Mouse (Mus musculus) frontal cortex, adult 2 months (tissue): ENCODE results near the gene Msi2. TPM values are rescaled to one million over a fixed set of nuclear protein-coding genes. Genes with fewer than 3 reads are reported as not detected.
A peak's percentile ranks its signal among the peaks of the same experiment; 100 is the strongest.

ENCODE experiments used
- DNase-seq, 2 experiments: peaks; one replicate each; pipeline ENCODE4 v3.0.0; 2022; ENCODE audit warnings: low spot score in 1 of 2; ENCODE audit errors: extremely low spot score in 1 of 2
- polyA plus RNA-seq: library from polyadenylated mRNA; depleted of rRNA; stranded (reverse); fragments of >200 nt; gene quantifications from 2 replicates; pipeline ENCODE4 v1.2.3, GENCODE M21; 2012

Gene Msi2
- polyA plus RNA-seq, 1 experiment, result 82.2 TPM

GRCm38 (mm10) chr11:88495759-88496158, 222.6 kb downstream of the Msi2 start:
- DNase-seq, result no peak

DNA sequence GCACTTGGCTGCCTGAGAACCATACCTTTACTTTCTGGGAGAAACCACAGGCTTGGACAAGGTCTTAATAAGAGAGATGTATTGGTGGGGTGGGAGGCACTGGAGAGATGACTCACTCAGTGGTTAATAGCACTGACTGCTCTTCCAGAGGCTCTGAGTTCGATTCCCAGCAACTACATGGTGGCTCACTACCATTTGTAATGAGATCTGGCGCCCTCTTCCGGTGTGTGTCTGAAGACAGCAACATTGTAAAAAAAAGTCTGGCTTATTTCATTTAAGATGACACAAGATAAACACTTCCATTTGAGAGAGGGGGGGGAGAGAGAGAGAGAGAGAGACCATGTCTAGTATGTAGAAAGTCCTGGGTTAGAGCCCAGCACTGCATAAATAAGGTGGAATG, 223.3 kb downstream of the Msi2 start:
- no peak for DNase-seq

- DNase-seq, result no peak
Measured at GRCm38 (mm10) chr11:88493795-88494559, 224.3 kb downstream of the Msi2 start.

GRCm38 (mm10) chr11:88492585-88492984, 225.7 kb downstream of the Msi2 start:
- DNase-seq, result no peak

GRCm38 (mm10) chr11:88489985-88490384, 228.3 kb downstream of the Msi2 start:
- DNase-seq, result no peak

- DNase-seq, result no peak
Measured at GRCm38 (mm10) chr11:88488941-88489724, 229.2 kb downstream of the Msi2 start.

DNA sequence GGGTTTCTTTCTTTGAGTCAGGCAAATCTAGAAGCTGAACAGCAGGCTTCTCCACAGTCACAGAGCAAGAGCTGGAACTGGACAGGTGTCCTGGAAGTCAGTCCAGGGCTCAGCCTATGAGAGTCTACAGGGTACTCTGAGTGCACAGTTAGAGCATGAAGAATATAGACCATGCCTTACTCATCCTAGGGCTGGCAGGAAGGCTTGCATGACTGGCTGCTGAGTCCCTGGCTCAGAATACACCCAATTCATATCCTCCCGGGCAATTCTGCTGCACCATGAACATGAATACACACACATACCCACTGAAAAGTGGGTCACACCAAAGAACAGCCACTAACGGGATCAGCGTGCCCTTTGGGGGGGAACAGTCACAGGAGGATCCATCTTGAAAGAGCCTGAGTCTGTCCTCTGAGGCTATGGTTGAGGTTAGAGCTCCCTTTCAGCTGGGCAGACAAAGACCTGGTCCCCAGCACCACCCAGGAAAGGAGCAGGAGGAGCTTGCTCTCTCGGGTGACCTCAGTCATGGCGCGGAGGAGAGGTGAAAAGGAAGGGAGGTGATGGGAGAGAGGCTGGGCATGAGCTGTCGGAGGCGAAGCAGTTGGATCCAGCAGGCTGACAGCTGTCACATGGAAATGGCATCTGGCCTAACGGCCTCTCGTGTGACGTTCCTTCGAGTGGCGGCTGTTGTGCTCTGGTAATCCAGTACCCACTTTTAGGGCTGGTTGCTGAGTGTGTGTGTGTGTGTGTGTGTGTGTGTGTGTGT, 230.0 kb downstream of the Msi2 start:
- no peak for DNase-seq

GRCm38 (mm10) chr11:88485987-88486386, 232.3 kb downstream of the Msi2 start:
- no peak for DNase-seq

GRCm38 (mm10) chr11:88485088-88485487, 233.2 kb downstream of the Msi2 start:
- DNase-seq, result no peak

DNA sequence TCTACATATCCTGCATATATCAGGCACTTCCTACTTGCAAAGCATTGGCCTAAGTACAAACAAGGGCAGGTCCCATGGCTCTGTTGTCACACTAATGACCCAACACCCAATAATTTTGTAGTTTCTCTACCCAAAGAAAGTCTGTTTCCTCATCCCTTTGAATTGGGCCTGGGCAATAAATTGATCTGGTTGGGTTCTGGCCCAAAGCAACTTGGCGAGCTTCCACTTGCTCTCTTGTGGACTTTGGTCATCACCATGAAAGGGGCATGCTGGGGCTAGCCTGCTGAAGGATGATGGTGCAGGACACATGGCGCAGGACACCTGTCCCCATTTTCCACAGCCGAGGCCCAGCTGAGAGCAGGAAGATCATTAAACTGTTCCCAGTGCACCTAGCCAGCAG, 234.3 kb downstream of the Msi2 start:
- DNase-seq, result no peak

- peak in 1 of 2 experiments; percentile 32 for DNase-seq
Measured at GRCm38 (mm10) chr11:88482636-88483035, 235.7 kb downstream of the Msi2 start.

GRCm38 (mm10) chr11:88482236-88482635, 236.1 kb downstream of the Msi2 start:
- peak in 1 of 2 experiments; percentile 30 for DNase-seq

DNA sequence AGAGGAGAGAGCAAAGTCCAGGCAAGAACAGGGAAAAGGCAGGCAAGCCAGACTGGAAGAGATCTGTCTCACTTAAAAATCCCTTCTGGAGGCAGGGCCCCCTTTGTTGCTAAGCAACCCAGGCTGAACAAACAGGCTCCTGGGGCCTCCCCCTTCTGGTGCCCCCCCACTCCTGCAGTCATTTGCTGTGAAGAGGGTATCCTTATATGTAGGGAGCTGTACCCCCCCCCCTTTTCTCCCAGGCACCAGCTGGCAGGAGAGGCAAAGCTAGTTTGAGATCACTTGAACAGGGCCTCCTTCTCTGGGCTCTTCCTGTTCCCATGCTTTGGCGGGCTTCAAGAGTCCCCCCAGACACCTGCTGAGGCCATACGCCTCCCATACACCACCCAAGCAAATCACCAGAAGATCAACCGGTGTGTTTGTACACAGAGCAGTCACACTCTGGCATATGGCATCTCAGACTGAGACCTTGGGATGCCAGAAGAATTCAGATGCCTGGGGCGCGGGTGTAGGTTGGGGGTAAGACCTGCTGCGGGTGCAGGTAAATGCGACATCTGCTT, 236.6 kb downstream of the Msi2 start:
- DNase-seq, result no peak

GRCm38 (mm10) chr11:88481092-88481601, 237.2 kb downstream of the Msi2 start:
- no peak for DNase-seq

- DNase-seq, result no peak
Measured at GRCm38 (mm10) chr11:88479498-88479897, 238.8 kb downstream of the Msi2 start.

GRCm38 (mm10) chr11:88474889-88475440, 243.3 kb downstream of the Msi2 start:
- DNase-seq, result no peak

GRCm38 (mm10) chr11:88472731-88473130, 245.6 kb downstream of the Msi2 start:
- no peak for DNase-seq

DNA sequence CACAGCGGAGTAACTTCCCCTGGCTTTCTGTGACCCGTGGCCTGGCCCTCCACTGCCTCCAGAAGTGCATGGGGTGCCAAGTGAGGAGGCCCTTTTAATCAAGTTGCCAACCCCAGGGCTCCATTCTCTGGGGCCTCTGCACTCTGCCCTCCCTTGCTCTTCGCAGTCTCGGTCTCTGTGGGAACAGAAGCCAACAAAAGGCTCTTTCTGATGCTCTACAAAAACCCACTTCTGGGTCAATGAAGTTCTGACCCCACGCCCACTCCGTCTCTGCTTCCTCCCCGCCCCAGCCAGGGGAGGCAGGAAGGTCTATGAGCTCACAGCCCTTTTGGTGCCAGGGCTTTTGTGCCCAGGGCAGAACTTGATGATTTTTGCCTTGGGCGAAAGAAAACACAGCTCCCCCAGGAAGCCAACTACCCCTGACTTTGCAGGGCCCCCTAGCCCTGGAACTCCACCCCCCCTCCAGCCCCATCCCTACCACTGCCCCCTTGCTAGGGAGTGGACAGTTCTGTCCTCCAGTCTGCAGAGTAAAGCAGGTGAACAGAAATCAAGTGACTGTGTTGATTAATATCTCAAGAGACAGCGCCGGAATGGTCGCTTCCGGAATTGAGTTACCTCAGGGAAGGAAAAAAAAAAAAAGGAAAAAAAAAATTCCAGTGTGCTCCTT, 246.2 kb downstream of the Msi2 start:
- DNase-seq, result peak in 1 of 2 experiments; percentile 54

GRCm38 (mm10) chr11:88470599-88470998, 247.7 kb downstream of the Msi2 start:
- no peak for DNase-seq

GRCm38 (mm10) chr11:88468996-88469395, 249.3 kb downstream of the Msi2 start:
- DNase-seq, result no peak
